Mouse (Mus musculus): Measurements from ENCODE around the gene Asprv1. TPM values are rescaled to one million over a fixed set of nuclear protein-coding genes. Genes with fewer than 3 reads are reported as not detected.

The Asprv1 gene
- total RNA-seq, 1 experiment, result 0.71 TPM

DNA sequence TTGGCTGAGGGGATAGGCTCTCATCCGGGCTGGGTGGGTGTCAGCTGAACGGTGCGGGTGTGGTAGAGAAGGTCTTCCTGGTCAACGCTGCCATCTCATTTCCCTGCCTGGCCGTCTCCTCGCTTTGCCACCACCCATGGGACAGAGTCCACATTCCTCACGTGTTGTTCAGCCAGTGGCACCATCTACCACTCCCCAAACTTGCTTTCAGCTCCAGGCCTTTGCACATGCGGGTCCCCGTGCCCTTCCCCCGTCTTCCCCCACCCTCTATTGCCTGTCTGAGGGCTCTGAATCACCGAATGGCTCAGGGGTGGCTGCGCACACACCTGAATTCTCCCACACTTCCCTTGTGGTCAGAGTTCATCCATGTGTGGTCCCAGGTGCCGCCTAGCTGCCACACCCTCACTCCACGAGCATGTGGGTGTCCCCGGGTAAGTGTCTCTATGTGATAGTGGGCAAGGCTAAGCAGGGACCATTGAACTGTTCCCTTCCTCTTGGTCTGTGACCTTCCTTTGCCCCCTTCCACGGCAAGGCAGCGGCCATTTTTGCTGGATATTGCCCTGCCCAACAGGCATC is 32.0 kb upstream of the Asprv1 start:
- TF ChIP-seq MAFK (IDR thresholded peaks at IDR 0.05; ENCODE audit: insufficient read depth, low read depth, low read length), result no peak
- no peak for TF ChIP-seq ZC3H11A (IDR thresholded peaks at IDR 0.05; ENCODE audit: borderline replicate concordance, low read depth, low read length)
- in situ Hi-C loops (cut with MboI; ENCODE audit: low sequenced_read_pairs in 2 of 2, unreplicated experiment in 2 of 2), result no loop called here
- DNase-seq (ENCODE audit: low read depth, low spot score), result no peak

DNA sequence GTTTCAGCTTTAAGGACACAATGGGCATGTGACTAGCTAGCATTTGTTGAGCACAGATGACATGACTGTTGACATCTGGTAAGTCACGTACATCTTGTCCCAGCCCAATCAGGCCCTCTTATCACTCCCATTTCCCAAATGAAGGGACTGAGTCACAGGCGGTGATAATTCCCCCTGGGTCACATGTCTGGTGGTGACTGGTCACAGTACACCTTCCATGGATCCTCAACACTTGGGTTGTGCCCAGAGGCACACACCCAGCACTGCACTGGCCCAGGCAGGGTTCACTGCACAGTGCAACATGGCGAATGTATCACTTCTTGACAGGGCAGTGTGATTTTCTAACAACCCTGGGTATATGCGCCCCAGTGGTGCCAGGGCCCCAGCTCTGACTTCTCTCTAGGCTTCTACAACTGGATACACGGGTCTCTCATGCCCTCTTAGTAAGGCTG is 29.2 kb upstream of the Asprv1 start:
- DNase-seq (ENCODE audit: low read depth, low spot score), result no peak
- H3K27ac ChIP-seq (ENCODE audit: insufficient read depth, low read depth, low read length, poor library complexity, severe bottlenecking), result no peak overlapping the region
- H3K4me3 ChIP-seq (ENCODE audit: insufficient read depth in 1 of 2, low read depth in 1 of 2, low read length in 2 of 2, poor library complexity in 1 of 2, severe bottlenecking in 1 of 2), result no peak overlapping the region
- no peaks in the 10 kb centered on the region for H3K36me3 ChIP-seq (ENCODE audit: control insufficient read depth, insufficient read depth, low read length, poor library complexity, severe bottlenecking)
- no peak overlapping the region for H3K9ac ChIP-seq (ENCODE audit: insufficient read depth, low read depth, low read length, poor library complexity, severe bottlenecking)
- TF ChIP-seq HCFC1 (IDR thresholded peaks at IDR 0.05; ENCODE audit: borderline replicate concordance, insufficient read depth, low read length), result no peak
- no peak for TF ChIP-seq CHD2 (IDR thresholded peaks at IDR 0.05; ENCODE audit: low read depth, low read length)
- TF ChIP-seq MAFK (IDR thresholded peaks at IDR 0.05; ENCODE audit: insufficient read depth, low read depth, low read length), result no peak
- TF ChIP-seq ZNF384 (IDR thresholded peaks at IDR 0.05; ENCODE audit: low read depth, low read length), result no peak
- no peak for TF ChIP-seq ZC3H11A (IDR thresholded peaks at IDR 0.05; ENCODE audit: borderline replicate concordance, low read depth, low read length)
- no peaks in the 10 kb centered on the region for H3K9me3 ChIP-seq (ENCODE audit: control insufficient read depth, insufficient read depth, low read depth, low read length)
- H3K4me1 ChIP-seq (ENCODE audit: control insufficient read depth in 2 of 2, insufficient read depth in 2 of 2, low read length in 2 of 2, poor library complexity in 1 of 2), result peaks cover 0 to 12% of the 10 kb centered on the region in 2 experiments; a peak in 2 of 4 replicates
- in situ Hi-C loops (cut with MboI; ENCODE audit: low sequenced_read_pairs in 2 of 2, unreplicated experiment in 2 of 2), result no loop called here

More for the DNA sequence above, 32.0 kb upstream of the Asprv1 start:
- no peaks in the 10 kb centered on the region for H3K36me3 ChIP-seq (ENCODE audit: control insufficient read depth, insufficient read depth, low read length, poor library complexity, severe bottlenecking)
- no peak overlapping the region; a peak in 1 of 4 replicates for H3K4me3 ChIP-seq (ENCODE audit: insufficient read depth in 1 of 2, low read depth in 1 of 2, low read length in 2 of 2, poor library complexity in 1 of 2, severe bottlenecking in 1 of 2)
- H3K27ac ChIP-seq (ENCODE audit: insufficient read depth, low read depth, low read length, poor library complexity, severe bottlenecking), result peak overlapping the region; percentile 2; the same call in 1 of the 2 replicates
- 0 out of 2 replicates have a peak overlapping the region, but pooled peaks have one; percentile 29 for H3K9ac ChIP-seq (ENCODE audit: insufficient read depth, low read depth, low read length, poor library complexity, severe bottlenecking)
- H3K4me1 ChIP-seq (ENCODE audit: control insufficient read depth in 2 of 2, insufficient read depth in 2 of 2, low read length in 2 of 2, poor library complexity in 1 of 2), result peaks cover 0 to 12% of the 10 kb centered on the region in 2 experiments; a peak in 2 of 4 replicates
- H3K9me3 ChIP-seq (ENCODE audit: control insufficient read depth, insufficient read depth, low read depth, low read length), result no peaks in the 10 kb centered on the region

DNA sequence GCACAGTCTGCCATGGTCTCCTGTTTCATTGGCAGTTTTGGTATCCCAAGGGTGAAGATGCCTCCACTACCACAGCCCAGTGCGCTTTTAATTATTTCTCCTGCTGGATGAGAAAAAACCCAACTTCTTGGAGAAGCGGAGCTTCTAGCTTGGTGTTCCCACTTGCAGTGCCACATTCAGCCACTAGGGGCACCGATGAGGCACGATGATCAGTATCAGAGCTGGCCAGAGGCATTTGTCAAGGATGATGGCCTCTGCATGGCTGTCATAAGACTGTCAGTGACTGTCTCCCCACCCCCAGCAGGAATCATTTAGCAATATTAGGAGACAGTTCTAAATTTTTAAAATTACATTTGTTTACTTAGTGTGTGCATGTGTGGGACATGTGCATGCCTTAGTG is 28.8 kb upstream of the Asprv1 start:
- Histone ChIP-seq H3K27ac (ENCODE audit: insufficient read depth, low read depth, low read length, poor library complexity, severe bottlenecking) (no peak overlapping the region), H3K9ac (ENCODE audit: insufficient read depth, low read depth, low read length, poor library complexity, severe bottlenecking) (no peak overlapping the region), H3K4me1 (ENCODE audit: control insufficient read depth in 2 of 2, insufficient read depth in 2 of 2, low read length in 2 of 2, poor library complexity in 1 of 2) (peaks cover 0 to 12% of the 10 kb centered on the region in 2 experiments; a peak in 2 of 4 replicates), H3K9me3 (ENCODE audit: control insufficient read depth, insufficient read depth, low read depth, low read length) (no peaks in the 10 kb centered on the region), H3K36me3 (ENCODE audit: control insufficient read depth, insufficient read depth, low read length, poor library complexity, severe bottlenecking) (no peaks in the 10 kb centered on the region), H3K4me3 (ENCODE audit: insufficient read depth in 1 of 2, low read depth in 1 of 2, low read length in 2 of 2, poor library complexity in 1 of 2, severe bottlenecking in 1 of 2) (no peak overlapping the region)
- DNase-seq (ENCODE audit: low read depth, low spot score), result peak; percentile 75
- TF ChIP-seq ZNF384 (IDR thresholded peaks at IDR 0.05; ENCODE audit: low read depth, low read length), result no peak
- no peak for TF ChIP-seq CHD2 (IDR thresholded peaks at IDR 0.05; ENCODE audit: low read depth, low read length)
- TF ChIP-seq HCFC1 (IDR thresholded peaks at IDR 0.05; ENCODE audit: borderline replicate concordance, insufficient read depth, low read length), result no peak
- no peak for TF ChIP-seq ZC3H11A (IDR thresholded peaks at IDR 0.05; ENCODE audit: borderline replicate concordance, low read depth, low read length)
- no peak for TF ChIP-seq MAFK (IDR thresholded peaks at IDR 0.05; ENCODE audit: insufficient read depth, low read depth, low read length)
- in situ Hi-C loops (cut with MboI; ENCODE audit: low sequenced_read_pairs in 2 of 2, unreplicated experiment in 2 of 2), result no loop called here

DNA sequence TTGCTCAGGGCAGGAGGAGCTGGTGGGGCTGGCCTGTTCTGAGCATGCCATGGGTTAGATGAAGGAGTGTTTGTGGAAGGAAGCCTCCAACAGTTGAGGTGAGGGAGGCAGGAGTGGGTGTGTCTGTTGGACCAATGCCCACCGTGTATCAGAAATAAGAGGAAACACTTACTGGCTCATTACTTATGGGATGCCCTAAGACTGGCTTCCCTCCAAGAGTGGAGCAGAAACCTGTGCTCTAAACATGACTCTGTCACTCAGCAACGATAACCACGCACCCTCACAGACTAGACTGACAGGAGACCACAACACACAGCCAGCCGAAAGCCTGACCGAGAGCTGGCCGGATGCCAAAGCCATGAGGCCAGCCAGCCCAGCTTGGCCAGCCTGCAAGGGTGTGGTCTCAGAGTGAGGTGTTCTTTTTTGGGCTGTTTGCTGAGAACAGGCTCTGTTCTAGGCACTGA is 28.0 kb upstream of the Asprv1 start:
- Histone ChIP-seq H3K4me1 (ENCODE audit: control insufficient read depth in 2 of 2, insufficient read depth in 2 of 2, low read length in 2 of 2, poor library complexity in 1 of 2) (peaks cover 0 to 12% of the 10 kb centered on the region in 2 experiments; a peak in 2 of 4 replicates), H3K9ac (ENCODE audit: insufficient read depth, low read depth, low read length, poor library complexity, severe bottlenecking) (no peak overlapping the region), H3K36me3 (ENCODE audit: control insufficient read depth, insufficient read depth, low read length, poor library complexity, severe bottlenecking) (no peaks in the 10 kb centered on the region), H3K4me3 (ENCODE audit: insufficient read depth in 1 of 2, low read depth in 1 of 2, low read length in 2 of 2, poor library complexity in 1 of 2, severe bottlenecking in 1 of 2) (no peak overlapping the region), H3K27ac (ENCODE audit: insufficient read depth, low read depth, low read length, poor library complexity, severe bottlenecking) (no peak overlapping the region), H3K9me3 (ENCODE audit: control insufficient read depth, insufficient read depth, low read depth, low read length) (no peaks in the 10 kb centered on the region)
- TF ChIP-seq ZNF384 (IDR thresholded peaks at IDR 0.05; ENCODE audit: low read depth, low read length) (no peak), CHD2 (IDR thresholded peaks at IDR 0.05; ENCODE audit: low read depth, low read length) (no peak), MAFK (IDR thresholded peaks at IDR 0.05; ENCODE audit: insufficient read depth, low read depth, low read length) (no peak), HCFC1 (IDR thresholded peaks at IDR 0.05; ENCODE audit: borderline replicate concordance, insufficient read depth, low read length) (no peak)
- in situ Hi-C loops (cut with MboI; ENCODE audit: low sequenced_read_pairs in 2 of 2, unreplicated experiment in 2 of 2), result no loop called here
- DNase-seq (ENCODE audit: low read depth, low spot score), result no peak

Measured in ES-E14 (cell line).